Mouse (Mus musculus) gastrocnemius, postnatal 14 days (tissue): ENCODE measurements around the gene Zeb2. TPM values are rescaled to one million over a fixed set of nuclear protein-coding genes. Genes with fewer than 3 reads are reported as not detected.

Experiments
- DNase-seq: peaks from one replicate; pipeline ENCODE4 v3.0.0; 2021; ENCODE audit warnings: mixed read lengths
- intact Hi-C: fragments of 180-260 bp; cut with DNase I; formaldehyde crosslinking; loops from one replicate; pipeline ENCODE4 v1.15.1; 2025; ENCODE audit warnings: low total_unique reads
- long read RNA-seq, 2 experiments: library from polyadenylated mRNA; stranded (forward); transcript quantifications; one replicate each; pipeline ENCODE4 v2.0.0; 2021
- total RNA-seq, 2 experiments: library from RNA; stranded (reverse); gene quantifications; 2 replicates each; pipeline ENCODE4 v1.2.3; 2021

The Zeb2 gene
- 10 to 100 TPM; 40.8 to 59.9 TPM for total RNA-seq
- long read RNA-seq, experiment 1, partial matches to known transcripts, result 1 of 2 reads
- long read RNA-seq, experiment 1, other reads (novel, unspliced or antisense), result 1 of 2 reads
- long read RNA-seq, experiment 2, full-length matches to known transcripts, result 3 of 4 reads
- long read RNA-seq, experiment 2, partial matches to known transcripts, result 0 of 4 reads
- long read RNA-seq, experiment 2, other reads (novel, unspliced or antisense), result 1 of 4 reads

DNA sequence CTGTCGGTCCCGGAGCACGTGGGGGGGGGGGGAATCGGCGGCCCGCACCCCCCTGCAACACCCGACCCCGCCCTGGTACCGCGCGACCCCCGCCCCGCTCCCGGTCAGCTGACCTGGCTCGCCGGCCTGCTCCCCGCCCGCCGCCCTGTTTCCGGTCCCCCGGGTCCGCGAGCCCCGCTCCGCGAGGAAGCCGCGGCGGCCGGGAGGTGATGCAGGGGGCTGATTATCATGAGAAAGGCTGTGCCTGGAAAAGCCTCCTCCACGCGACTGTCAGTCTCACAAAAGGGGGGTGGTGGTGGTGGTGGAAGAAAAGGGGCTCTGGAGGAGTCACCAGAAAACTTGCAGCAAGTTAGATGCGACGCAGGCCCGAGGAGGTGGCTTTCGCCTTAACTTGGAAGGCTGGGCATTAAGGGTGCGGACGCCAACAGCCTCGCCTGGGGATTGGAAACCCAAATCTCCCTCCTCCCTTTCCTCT lies at the start of gene Zeb2:
Gene Zeb2 (minus strand): TSS at position 309 of the 475 bp plus-strand sequence.
- intact Hi-C loops, result loop anchor here (10.0 kb wide), 1 partner anchor 192 kb away; the partner anchor contains the start of gene Gtdc1

DNA sequence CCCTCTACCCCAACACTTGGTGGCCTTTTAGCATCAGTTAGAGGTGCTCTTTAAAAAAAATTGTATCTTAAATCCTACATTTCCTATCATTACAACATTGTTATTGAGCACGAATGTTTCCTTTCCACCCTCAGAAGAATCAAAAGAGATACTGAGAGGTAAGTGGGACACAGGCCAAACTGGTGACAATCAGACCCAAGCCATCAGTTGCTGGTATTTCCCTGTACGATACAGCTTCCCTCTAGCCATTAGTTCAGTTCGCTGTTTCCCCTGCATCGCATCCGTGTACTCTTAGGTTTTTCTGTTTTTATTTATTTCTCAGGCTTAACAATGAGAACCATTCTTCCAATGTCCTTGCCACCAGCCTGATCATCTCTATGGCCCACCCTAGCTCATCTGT lies 41.6 kb upstream of the Zeb2 start:
- intact Hi-C loops, result no loop called here
- no peak for DNase-seq

More for the DNA sequence above, at the start of gene Zeb2:
- peak; percentile 82 for DNase-seq

- intact Hi-C loops, result no loop called here
- DNase-seq, result no peak
Measured at GRCm38 (mm10) chr2:45158351-45158782, 41.2 kb upstream of the Zeb2 start.

- DNase-seq, result no peak
- intact Hi-C loops, result no loop called here
Measured at GRCm38 (mm10) chr2:45153315-45153714, 36.1 kb upstream of the Zeb2 start.

GRCm38 (mm10) chr2:45143162-45143561 lies 26.0 kb upstream of the Zeb2 start:
- intact Hi-C loops, result no loop called here
- no peak for DNase-seq

- DNase-seq, result no peak
- intact Hi-C loops, result no loop called here
Measured at GRCm38 (mm10) chr2:45138906-45139305, 21.7 kb upstream of the Zeb2 start.

GRCm38 (mm10) chr2:45136783-45137182 lies 19.6 kb upstream of the Zeb2 start:
- DNase-seq, result no peak
- intact Hi-C loops, result no loop called here

- intact Hi-C loops, result no loop called here
- DNase-seq, result no peak
Measured at GRCm38 (mm10) chr2:45133225-45133624, 16.0 kb upstream of the Zeb2 start.

DNA sequence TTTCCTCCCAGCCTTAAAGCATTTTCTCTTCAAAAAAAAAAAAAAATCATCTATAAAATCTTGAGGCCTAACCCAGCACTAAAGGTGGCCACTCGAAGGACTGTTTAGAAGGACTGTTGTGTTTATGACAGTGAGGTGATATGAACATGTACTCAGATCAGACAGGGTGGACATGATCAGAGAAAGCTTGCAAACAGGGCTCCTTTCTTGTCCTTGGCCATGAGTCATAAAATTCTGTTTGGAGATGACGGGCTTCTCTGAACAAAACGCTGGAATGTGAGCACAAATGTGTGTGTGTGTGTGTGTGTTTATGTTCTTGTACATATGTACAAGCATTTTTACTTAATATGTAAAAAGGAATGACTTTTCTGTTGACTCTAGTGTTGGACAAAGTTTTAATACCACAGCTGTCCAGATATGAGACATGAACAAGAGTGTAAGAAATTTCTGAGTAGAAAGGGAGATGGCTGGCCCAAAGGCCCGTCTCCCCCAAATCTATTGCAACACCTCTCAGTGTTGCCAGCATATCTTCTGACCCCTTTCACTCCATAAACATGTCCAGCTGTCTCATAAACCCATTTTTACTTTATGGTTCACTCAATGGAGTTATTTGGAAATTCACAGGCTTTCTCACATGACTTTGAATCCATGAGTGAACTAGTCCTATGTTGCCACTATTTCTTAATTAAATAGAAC lies 13.4 kb upstream of the Zeb2 start:
- intact Hi-C loops, result no loop called here
- no peak for DNase-seq

- intact Hi-C loops, result no loop called here
- DNase-seq, result no peak
Measured at GRCm38 (mm10) chr2:45129556-45129955, 12.4 kb upstream of the Zeb2 start.

DNA sequence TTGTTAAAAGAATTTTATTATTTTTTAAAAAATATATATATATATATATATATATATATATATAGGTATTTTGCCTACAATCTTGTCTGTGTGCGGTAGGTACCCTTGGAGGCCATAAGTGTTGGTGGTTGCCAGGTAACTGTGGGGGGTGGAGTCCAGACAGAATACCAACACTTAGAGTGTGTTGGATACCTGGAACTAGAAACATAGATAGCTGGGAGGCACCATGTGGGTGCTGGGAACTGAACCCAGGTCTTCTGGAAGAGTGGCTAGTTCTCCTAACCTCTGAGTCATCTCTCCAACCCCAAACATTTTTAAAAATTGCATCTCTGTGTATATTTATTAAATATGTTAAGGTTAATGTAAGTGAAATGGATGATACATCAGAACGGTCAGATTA lies 11.5 kb upstream of the Zeb2 start:
- intact Hi-C loops, result no loop called here
- DNase-seq, result no peak

DNA sequence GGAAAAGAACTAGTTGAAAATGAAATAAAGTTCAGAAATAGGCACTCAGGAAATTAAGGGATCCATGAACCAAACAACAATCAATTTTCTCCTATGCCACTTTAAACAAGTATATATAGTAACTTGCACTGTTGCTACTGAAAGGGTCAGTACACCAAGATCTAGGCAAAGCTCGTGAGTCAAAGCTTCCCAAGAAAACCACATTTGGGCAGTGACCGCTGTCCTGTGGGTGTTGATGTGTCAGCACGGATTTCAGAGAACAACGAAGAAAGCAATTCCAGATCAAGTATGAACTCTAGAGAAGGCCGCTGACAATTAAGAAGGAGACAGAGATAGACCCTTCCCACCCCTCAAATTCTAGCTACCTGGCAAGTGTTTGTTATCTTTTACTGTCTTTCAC lies 9.2 kb upstream of the Zeb2 start:
- intact Hi-C loops, result no loop called here
- no peak for DNase-seq

GRCm38 (mm10) chr2:45125181-45125580 lies 8.0 kb upstream of the Zeb2 start:
- DNase-seq, result no peak
- intact Hi-C loops, result no loop called here

DNA sequence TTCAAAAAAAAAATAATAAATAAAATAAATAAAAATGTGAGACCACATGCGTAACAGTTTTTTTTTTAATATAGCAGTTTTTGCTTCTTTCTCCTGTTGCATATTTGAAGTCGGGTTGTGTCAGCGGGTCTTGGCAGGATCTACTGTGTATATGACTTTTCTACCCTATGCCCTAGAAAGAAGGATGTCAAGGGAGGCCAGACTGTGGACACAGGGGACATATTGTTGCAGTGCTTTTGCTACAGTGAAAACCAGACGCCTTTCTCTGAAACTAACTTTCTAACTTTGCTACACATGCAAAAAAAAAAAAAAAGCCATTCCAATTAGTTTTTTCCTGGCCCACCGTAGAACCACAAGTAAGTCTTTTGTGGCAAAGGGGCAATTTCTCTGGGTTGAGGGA lies 6.3 kb upstream of the Zeb2 start:
- intact Hi-C loops, result no loop called here
- no peak for DNase-seq

DNA sequence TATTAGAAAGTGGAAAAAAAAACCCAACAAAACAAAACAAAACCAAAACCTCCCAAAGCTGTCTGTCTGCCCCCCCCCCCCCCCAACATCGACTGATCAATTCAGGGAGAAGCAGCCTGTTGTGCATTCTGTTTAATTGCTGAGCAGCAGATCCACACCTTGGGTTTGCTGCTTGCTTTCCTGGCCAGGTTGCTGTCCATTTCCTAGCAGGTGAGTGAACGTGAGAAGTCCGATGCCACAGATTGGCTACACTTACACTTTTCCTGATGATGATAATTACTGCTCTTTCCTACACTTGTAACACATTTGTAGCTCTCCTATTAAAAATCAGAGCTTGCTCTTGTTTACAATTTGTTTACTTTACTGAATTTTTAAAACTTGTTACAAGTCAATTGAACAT lies 926 bp upstream of the Zeb2 start:
- DNase-seq, result no peak
- intact Hi-C loops, result loop anchor here (10.0 kb wide), 1 partner anchor 193 kb away; the partner anchor contains the start of gene Gtdc1

- no peak for DNase-seq
- intact Hi-C loops, result loop anchor here (10.0 kb wide), 1 partner anchor 193 kb away; the partner anchor contains the start of gene Gtdc1
Measured at GRCm38 (mm10) chr2:45117592-45117991, 397 bp upstream of the Zeb2 start.

DNA sequence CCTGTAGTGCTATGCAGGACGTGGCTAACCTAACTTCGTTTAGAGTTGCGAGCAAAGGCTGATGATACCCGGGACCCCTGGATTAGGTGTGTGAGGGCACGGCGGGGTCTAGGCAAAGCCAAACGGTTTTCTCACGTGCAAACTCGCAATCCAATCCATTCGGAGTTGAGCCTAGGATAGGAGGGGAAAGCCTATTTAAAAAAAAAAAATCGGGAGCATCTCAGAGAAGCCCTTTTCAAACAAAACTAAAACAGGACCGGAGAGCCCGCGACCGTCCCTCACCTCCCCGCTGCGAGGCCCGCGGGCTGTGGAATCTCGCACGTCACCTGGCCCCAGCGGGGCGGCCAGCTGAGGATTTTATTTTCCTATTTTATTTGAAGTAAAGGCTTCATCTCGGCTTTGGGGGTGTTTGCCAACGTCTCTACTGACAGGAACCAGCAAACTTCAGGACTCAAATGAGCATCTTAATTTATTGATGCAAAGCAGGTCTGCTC lies 617 bp downstream of the Zeb2 start:
- peak; percentile 41 for DNase-seq
- intact Hi-C loops, result loop anchor here (10.0 kb wide), 1 partner anchor 192 kb away; the partner anchor contains the start of gene Gtdc1

DNA sequence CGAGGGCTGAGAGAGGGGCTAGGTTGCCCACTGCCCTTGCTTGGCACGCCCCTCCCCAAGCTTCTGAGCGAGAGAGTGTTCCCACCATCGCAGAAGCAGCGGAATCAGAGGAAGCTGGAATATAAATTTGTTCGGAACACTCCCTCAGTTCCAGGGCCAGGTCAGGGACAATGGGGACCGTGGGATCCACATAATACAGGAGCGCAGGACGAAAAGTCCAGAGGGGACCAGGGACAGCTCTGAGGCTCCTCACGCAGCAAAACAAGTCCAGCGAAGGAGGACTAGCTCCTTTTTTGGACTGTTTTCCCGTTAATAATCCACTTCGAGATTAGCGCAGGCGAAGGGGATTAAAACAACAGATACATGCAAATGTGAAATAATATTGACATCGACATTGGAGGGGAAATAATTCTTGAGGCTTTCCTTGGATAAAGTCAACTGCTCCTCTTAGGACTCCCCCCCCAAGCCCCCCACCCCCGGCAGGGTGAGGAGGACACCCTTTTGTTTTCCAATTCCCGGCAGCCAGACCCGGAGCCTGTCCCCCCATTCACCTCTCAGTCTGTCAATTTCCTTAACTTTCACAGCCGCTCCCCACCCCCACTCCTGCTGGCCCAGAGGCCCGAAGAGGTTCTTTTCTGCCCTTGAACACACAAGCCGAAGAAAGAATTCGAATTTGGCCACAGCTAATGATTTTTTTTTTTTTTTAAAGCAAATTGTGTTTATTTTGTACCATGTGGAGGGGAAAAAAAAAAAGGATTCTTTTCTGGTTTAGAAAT lies 1.3 kb downstream of the Zeb2 start:
- intact Hi-C loops, result loop anchor here (10.0 kb wide), 1 partner anchor 191 kb away; the partner anchor contains the start of gene Gtdc1
- DNase-seq, result peak; percentile 73

GRCm38 (mm10) chr2:45115211-45115610 lies 2.0 kb downstream of the Zeb2 start:
- intact Hi-C loops, result loop anchor here (10.0 kb wide), 1 partner anchor 190 kb away; the partner anchor contains the start of gene Gtdc1
- DNase-seq, result no peak

DNA sequence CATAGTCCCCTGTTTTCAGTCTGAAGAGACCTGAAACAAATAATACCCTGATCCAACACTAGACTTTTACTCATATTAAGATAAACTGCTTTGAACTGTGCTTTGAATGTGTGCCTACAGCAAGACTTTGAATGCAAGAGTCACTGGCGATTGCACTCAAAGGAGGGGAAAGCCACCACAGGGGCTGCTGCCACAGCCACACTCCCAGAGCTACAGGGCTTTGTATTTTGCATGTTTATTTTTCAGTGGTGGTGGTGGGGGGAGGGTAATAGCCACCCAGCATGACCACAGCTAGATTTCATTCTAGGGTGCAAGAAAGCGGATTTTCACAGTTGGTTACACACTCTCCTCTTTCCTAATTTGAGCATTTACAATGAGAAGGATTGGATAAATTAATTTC lies 2.6 kb downstream of the Zeb2 start:
- intact Hi-C loops, result loop anchor here (10.0 kb wide), 1 partner anchor 190 kb away; the partner anchor contains the start of gene Gtdc1

More for the DNA sequence above, 2.6 kb downstream of the Zeb2 start:
- no peak for DNase-seq
